Mouse (Mus musculus) spleen, postnatal 4 days (tissue): Measurements from ENCODE around the gene Ttll3.

Source experiments
- DNase-seq, 2 experiments: peaks; one replicate each; pipeline ENCODE4 v3.0.0; 2022; ENCODE audit warnings: low spot score in 2 of 2

Gene Ttll3

GRCm38 (mm10) chr6:113377496-113378385, 11.3 kb upstream of the Ttll3 start, which contains the start of the genes Tada3 and Arpc4:
TSS of gene Tada3 (minus strand) at chr6:113377883.
TSS of gene Arpc4 (plus strand) at chr6:113378115.
- DNase-seq: peak; percentile 92 to 96

GRCm38 (mm10) chr6:113379246-113379645, 9.8 kb upstream of the Ttll3 start:
- DNase-seq: no peak

GRCm38 (mm10) chr6:113380480-113380879, 8.6 kb upstream of the Ttll3 start:
- DNase-seq: no peak

DNA sequence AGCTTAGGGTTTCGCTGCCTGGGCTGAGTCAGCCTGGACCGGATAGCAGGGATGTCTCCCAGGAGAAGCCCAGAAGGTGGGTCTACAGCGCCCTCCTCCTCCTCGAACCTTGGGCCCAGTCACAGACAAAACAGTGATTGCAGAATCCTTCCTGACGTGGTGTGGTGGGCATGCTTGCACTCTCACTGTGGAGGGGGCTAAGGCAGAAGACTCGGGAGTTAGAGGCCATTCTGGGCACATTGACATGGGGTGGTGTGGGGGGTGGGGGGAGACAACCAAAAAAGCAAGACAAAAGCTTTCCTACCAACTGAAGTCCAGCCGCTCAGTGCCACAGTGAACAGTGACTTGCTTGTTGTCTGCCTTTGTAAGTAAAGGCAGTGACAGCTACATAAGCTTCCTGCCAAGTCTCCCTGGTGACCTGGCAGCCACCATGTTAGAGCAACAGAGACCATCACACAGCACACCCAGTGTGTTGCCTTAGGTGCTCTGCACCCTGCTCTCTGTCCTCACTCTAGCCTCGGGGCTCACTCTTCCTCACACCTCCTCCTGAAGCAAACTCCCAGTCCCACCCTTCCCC, 4.6 kb upstream of the Ttll3 start:
- DNase-seq: no peak

DNA sequence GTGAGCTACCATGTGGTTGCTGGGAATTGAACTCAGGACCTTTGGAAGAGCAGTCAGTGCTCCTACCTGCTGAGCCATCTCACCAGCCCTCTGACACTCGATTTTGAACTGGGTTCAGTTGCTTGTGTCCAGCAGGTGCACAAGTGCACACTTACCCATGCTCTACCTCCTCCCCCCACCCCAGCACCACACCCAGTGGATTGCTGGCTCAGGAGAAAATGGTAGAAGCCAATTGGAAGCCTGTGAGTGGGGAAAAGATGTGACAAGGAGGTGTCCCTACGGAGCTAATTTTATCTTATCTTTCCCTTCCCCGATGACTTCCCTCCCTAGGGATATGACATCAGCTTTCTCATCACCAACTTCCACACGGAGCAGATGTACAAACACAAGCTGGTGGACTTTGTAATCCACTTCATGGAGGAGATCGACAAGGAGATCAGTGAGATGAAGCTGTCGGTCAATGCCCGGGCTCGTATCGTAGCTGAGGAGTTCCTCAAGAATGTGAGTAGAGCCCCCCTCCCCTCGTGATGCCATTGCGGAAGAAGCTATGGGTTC, 3.8 kb upstream of the Ttll3 start:
- DNase-seq: no peak

GRCm38 (mm10) chr6:113386025-113386424, 3.0 kb upstream of the Ttll3 start:
- no peak for DNase-seq

DNA sequence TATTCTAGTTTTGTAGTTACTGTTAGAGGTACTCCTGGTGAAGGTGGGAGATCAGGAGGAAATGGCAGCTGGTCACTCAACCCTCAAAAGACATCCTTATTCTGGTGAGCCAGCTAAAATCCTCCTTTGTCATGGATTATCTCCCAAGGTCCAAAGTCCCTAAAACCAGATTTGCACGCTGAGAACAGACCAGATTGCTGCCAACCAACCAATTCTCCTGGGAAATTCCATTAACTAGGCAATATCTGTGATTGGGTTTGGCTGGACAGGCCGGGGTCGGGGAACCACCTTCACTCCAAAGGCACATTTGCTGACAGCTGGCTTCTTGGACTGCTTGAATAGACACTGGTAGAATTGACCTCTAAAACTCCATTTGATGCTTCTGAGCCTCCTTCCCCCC, 1.7 kb downstream of the Ttll3 start:
- no peak for DNase-seq

DNA sequence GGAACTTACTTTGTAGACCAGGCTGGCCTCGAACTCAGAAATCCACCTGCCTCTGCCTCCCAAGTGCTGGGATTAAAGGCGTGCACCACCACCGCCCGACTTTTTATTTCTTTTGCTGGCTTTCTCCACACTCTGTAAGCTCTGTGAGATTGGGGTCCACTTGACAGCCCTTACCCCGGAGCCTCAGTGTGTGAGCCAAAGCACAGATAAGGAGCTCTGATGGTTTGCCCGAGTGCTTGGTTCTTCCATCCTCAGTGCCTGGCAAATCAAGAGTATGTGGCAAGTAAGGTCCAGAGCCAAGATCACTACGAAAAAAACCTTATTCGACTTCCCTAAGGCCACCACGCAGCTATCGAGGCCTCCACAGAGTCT, 2.9 kb downstream of the Ttll3 start:
- no peak for DNase-seq

DNA sequence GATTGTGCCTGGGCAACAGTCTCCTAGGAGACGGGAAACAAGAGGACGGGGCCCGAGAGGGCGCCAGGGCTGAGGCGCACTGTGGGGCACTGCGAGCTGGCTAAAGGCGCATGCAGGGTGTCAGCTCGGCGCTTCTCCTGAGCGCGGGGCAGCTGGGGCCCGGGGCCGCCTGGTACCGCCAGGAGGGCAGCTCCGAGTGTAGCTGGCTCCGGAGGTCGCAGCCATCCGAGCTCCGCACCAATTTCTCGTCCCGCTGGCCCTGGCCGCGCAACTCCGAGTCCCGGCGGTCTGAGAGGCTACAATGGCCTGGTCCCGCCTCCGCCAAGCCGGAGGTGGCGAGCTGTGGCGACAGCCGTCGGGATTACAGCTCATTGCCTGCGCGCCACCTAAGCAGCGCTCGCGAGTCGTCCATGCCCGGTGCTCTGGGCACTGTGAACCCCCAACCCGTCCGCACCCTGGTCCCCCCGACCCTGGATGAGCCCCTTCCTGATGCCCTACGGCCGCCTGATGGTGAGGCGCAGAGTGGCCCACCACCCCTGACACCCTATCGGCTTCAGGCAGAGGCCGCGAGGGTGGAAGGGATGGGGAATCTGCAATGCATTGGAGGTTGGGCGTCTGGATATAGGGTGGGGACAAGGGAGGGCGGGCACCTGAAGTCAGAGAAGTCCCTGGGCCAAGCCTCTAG, 3.5 kb downstream of the Ttll3 start:
- no peak for DNase-seq

DNA sequence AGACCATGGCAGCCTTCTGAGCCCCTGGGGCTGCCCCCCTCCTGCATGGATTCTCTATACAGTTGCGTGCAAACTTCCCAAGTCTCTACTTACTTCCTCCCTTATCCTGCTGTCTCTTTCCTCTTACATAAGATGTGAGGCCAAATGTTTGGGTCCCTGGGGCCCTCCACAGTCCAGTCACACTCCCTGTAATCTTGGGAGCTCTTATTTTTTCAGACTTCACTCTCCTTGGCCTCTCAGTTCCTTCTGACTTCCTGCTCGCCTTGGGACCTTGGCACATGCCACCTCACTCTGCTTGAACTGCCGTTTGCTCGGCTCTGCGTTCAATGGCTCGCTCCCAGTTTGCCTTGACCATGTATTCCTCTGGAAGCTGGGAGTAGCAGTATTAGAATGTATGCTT, 4.9 kb downstream of the Ttll3 start:
- DNase-seq: no peak

DNA sequence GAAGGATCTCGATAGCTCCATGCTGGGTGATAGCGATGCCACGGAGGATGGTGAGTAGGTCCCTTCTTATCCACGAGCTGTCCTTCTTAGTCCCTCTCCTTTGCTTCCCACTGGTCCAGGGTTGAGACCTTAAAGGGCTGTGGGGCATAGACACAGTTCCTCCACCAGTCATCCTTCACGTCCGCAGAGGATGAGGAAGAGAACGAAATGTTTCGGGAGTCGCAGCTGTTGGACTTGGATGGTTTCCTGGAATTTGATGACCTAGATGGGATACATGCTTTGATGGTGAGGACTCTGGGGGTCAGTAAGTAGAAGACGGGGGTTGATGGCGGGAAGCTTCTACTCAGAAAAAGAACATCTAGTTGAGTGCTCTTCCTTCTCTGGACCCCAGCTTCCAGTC, 5.8 kb downstream of the Ttll3 start:
- DNase-seq: no peak

DNA sequence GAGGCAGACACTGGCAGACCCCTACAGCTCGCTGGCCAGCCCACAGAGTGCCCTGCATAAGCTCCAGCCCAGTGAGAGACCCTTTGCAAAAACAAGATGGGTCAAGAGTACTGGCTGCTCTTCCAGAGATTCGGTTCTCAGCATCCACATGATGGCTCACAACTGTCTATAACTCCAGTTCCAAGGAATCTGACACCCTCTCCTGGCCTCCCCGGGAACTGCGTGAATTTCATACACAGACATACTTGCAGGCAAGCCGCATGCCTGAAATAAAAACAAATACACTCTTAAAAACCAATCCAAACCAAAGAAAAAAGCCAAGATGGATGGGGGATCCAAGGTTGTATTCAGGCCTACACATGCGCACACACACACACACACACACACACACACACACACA, 6.4 kb downstream of the Ttll3 start:
- no peak for DNase-seq

- no peak for DNase-seq
These were observed 7.4 kb downstream of the Ttll3 start for GRCm38 (mm10) chr6:113396270-113397030.

DNA sequence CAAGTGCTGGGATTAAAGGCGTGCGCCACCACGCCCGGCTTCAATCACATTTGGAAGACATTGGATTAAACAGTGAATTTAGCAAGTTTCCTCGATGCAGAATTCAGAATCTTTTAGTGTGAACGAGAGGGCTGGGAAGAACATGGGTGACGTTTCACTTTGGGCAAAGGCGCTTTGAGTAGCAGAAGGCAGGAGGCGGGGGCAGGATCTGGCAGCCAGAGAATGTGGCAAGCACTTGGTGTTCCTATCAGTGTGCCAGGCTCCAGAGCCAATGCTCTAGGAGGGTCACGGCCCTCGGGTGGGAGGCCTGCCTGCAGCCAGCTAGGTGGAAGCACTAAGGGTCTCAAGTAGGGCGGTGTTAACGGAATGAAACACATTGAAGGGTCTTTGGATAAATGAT, 13.0 kb downstream of the Ttll3 start:
- no peak for DNase-seq

DNA sequence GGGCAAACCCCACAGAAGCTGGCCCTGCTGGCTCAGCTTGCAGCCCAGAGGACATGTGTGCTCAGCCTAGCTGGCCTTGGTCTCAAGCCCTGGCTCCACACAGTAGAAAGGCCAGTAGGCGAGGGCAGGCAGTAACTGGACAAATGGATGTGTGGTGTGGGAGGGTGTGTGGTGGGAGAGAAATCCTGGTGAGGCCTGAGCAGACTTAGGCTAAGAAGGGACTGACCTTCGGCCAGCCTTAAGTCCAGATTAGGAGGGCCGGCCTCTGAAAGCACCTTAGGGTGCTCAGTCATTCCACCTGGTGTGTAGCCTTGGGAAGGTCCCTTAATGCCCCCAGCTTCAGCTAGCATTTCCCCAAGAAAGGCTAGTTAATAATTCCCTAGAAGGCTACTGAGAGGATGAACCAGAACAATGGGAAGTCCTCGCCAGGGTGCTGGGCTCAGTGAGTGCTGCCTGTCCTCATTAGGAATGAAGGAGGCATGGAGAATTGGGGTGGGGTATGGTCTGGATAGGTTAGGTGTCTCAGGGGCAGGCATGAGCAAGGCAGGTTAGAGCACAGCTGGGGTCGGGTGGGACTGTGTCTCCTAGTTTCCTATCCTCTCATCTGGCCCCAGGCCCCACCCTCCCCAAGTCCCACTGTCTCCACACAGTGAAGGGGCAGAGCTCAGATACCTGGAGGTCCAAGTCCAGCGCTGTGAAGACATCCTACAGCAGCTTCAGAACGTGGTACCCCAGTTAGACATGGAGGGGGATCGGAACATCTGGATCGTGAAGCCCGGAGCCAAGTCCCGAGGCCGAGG, 15.8 kb downstream of the Ttll3 start:
- DNase-seq: no peak

GRCm38 (mm10) chr6:113405483-113405882, 16.4 kb downstream of the Ttll3 start:
- DNase-seq: no peak

- no peak for DNase-seq
These were observed 17.6 kb downstream of the Ttll3 start for GRCm38 (mm10) chr6:113406683-113407082.

- no peak for DNase-seq
These were observed 20.9 kb downstream of the Ttll3 start for GRCm38 (mm10) chr6:113410001-113410400.

DNA sequence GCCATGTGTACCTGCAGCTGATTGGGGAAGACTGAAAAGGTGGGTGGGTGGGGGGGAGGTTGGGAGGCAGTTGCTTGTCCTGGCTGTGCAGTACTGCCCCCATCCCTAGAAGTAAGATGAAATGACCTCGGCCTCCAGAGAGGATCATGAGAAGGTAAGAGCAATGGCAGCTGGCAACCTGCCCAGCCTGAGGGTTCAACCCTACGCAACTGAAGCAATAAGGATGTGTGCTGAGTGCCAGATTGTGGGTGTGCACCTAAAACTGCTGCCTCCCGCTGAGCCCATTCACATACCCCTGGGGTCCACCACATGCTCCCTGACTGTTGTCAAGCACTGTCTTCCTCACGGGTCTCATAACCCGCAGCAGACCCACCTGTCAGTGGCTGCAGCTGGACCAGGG, 27.4 kb downstream of the Ttll3 start:
- no peak for DNase-seq

DNA sequence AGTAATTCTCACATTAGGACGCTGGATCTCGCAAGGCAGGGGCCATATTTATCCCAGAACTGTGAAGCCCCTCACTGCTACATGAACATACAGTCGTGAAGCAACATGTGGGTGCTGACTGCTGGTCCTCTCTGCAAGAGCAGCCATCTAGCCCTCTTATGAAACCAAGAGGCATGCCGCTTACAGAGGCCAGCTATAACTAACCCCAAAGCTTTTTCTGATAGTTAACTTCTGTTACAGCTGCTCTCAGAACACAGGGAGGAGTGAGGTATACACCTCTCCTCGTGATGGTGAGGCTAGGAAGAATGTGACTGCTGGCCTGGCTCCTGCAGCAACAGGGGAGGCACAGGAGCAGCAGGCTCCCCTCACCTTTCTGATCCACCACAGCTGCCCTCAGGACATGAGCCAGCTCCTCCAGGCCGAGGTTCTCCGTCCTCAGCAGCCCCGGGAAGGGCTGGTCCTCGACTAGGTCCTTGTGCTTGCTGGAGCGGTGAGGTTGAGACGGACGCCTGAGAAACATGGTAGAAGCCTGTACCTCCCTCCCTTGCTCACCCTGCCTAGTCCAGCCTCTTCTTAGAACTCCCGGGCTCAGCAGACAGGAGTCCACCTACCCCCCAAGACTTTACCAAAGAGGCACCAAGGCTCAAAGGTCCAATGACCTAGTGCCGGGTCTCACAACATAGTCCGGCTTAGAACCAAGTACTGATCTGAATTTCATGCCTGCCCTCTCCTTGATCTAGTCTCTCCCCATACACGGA, 29.6 kb downstream of the Ttll3 start:
- peak; percentile 28 to 72 for DNase-seq
